Mouse (Mus musculus): ENCODE data around the gene Tcf7l1.

- TF ChIP-seq POLR2A (IDR thresholded peaks at IDR 0.05; ENCODE audit: borderline replicate concordance, insufficient read depth, low read length) (no peak), CTCF (IDR thresholded peaks at IDR 0.05; ENCODE audit: borderline replicate concordance, insufficient read depth, low read depth, low read length) (no peak)
Measured at GRCm38 (mm10) chr6:72664290-72664689, 124.8 kb downstream of the Tcf7l1 start.

All from cerebellum, adult 2 months (tissue).